Mouse (Mus musculus): ENCODE data around the gene Glt6d1. TPM values are rescaled to one million over a fixed set of nuclear protein-coding genes. Genes with fewer than 3 reads are reported as not detected.
"Not testable (repeated sequence)": the region's sequence is repeated elsewhere in the genome, so short reads cannot be mapped to it uniquely, and the experiment has no call there.

Gene Glt6d1
- not detected in 2 replicates for total RNA-seq (2021)
- long read RNA-seq, experiment 1: 0 reads
- long read RNA-seq, experiment 2: 0 reads

GRCm38 (mm10) chr2:25815748-25816147 is at the start of gene Glt6d1:
Gene Glt6d1, minus strand, starts transcription at chr2:25815848.
- DNase-seq: not testable (repeated sequence)

GRCm38 (mm10) chr2:25865412-25865811 is 49.8 kb upstream of the Glt6d1 start:
- DNase-seq: peak; percentile 29

- no peak for DNase-seq
Observed at GRCm38 (mm10) chr2:25864230-25864629, 48.6 kb upstream of the Glt6d1 start.

GRCm38 (mm10) chr2:25863337-25864131 is 47.9 kb upstream of the Glt6d1 start, which contains the start of gene Kcnt1:
Gene Kcnt1, plus strand, starts transcription at chr2:25863734.
- DNase-seq: peak; percentile 80

GRCm38 (mm10) chr2:25862696-25863270 is 47.1 kb upstream of the Glt6d1 start:
- no peak for DNase-seq

GRCm38 (mm10) chr2:25862038-25862437 is 46.4 kb upstream of the Glt6d1 start:
- no peak for DNase-seq

- DNase-seq: no peak
Observed at GRCm38 (mm10) chr2:25859891-25860290, 44.2 kb upstream of the Glt6d1 start.

- DNase-seq: no peak
Observed at GRCm38 (mm10) chr2:25853998-25854397, 38.4 kb upstream of the Glt6d1 start.

- DNase-seq: peak; percentile 43
Observed at GRCm38 (mm10) chr2:25852626-25853025, 37.0 kb upstream of the Glt6d1 start.

- DNase-seq: peak; percentile 83
Observed at GRCm38 (mm10) chr2:25850330-25850729, 34.7 kb upstream of the Glt6d1 start.

GRCm38 (mm10) chr2:25847226-25847625 is 31.6 kb upstream of the Glt6d1 start, which contains the start of gene Sohlh1:
Gene Sohlh1, minus strand, starts transcription at chr2:25847248.
- DNase-seq: no peak

GRCm38 (mm10) chr2:25846516-25846915 is 30.9 kb upstream of the Glt6d1 start:
- DNase-seq: no peak

- DNase-seq: no peak
Observed at GRCm38 (mm10) chr2:25844097-25844496, 28.4 kb upstream of the Glt6d1 start.

- DNase-seq: no peak
Observed at GRCm38 (mm10) chr2:25842758-25843157, 27.1 kb upstream of the Glt6d1 start.

GRCm38 (mm10) chr2:25842161-25842560 is 26.5 kb upstream of the Glt6d1 start:
- DNase-seq: peak; percentile 44

- DNase-seq: peak; percentile 83
Observed at GRCm38 (mm10) chr2:25836291-25836690, 20.6 kb upstream of the Glt6d1 start.

GRCm38 (mm10) chr2:25830786-25831185 is 15.1 kb upstream of the Glt6d1 start:
- DNase-seq: no peak

GRCm38 (mm10) chr2:25828344-25828947 is 12.8 kb upstream of the Glt6d1 start:
- DNase-seq: no peak

- DNase-seq: no peak
Observed at GRCm38 (mm10) chr2:25824751-25825150, 9.1 kb upstream of the Glt6d1 start.

- peak; percentile 14 for DNase-seq
Observed at GRCm38 (mm10) chr2:25822806-25823205, 7.2 kb upstream of the Glt6d1 start, which contains the start of gene Lcn9. Gene Lcn9, plus strand, starts transcription at chr2:25823153.

GRCm38 (mm10) chr2:25813364-25813763 is 2.3 kb downstream of the Glt6d1 start:
- no peak for DNase-seq

- DNase-seq: no peak
Observed at GRCm38 (mm10) chr2:25811711-25812110, 3.9 kb downstream of the Glt6d1 start.

GRCm38 (mm10) chr2:25798065-25798464 is 17.6 kb downstream of the Glt6d1 start:
- no peak for DNase-seq
